Mouse (Mus musculus) retina, embryonic 14.5 days (tissue): ENCODE measurements at regions not wholly inside any gene's neighbourhood (a gene's known extent, or its start where the extent isn't known, plus 50 kb on each side); places are given as distances from the start of the nearest gene placed in this dataset.

ENCODE experiments used
- DNase-seq: peaks from one replicate; pipeline ENCODE4 v3.0.0-alpha.2; 2015; ENCODE audit warnings: low spot score

DNA sequence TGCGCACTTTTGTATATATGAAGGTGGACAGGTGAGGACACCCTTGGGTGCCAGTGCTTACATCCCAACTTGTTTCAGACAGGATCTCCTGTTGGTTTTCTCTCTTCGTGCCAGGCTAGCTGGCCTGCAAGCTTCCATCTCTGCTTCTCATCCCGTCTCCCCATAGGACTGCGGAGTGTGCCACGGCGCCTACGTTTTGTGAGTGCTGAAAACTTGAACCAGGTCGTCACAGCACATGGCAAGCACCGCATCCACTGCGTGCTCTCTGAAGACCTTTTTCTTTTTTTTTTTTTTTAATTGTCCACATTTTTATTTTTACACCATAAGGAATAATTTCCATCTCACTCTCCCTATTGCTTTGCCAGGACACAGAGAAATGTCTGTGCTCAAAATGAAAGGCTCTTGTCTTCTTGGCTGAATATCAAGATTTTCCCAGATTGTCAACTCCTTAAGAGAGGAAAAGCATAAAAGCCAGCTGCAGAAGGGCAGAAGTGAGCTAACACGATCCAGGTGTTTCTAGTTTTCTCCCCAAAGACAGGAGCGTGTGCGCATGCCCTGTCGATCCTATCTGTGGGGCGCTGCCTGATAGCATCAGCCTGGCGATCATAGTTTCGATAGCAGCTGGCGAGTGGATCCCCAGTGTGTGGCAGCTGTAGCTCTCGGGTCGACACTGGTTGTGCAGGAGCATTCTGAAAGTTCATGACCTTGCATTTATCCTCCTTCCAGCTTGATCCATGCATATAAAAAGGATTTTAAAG lies 326.4 kb upstream of the Ddhd1 start:
- DNase-seq = no peak

DNA sequence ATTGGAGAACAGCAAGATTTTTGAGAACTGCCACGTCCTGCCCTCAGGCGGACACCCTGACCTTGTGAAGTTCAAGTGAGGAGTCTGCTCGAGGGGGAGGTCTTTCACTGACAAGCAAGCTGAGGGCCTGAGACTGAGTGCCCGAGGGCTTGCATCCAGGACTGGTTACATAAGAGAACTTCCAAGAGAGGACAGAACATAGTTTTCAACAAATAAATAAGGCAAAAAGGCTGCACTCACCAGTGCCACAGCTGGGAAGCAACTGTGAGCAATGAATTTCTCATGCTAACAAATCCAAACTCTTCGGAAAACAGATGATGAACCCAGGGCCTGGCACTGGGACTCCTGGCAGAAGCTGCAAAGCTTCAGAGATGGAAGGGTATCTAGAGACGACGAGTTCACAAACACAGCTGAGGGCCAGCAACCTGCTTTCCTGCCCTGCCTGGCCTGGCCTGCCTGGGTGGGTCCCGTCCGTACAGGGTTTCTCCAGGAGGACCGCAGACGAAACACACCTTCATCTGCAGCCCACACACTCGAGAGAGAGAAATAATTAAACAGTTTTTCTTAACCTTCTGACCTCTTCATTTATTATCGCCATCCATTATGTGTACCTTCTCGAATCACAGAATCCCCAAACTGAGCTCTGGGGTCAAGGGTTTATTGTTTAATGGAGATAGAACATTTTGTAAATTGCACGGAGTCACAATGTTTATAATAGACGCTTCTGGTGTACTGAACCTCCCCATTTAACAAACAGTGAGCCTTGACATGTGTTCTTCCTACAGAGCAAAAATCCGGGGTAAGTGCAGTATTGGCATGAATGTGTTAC lies 334.3 kb upstream of the Ddhd1 start:
- no peak for DNase-seq

DNA sequence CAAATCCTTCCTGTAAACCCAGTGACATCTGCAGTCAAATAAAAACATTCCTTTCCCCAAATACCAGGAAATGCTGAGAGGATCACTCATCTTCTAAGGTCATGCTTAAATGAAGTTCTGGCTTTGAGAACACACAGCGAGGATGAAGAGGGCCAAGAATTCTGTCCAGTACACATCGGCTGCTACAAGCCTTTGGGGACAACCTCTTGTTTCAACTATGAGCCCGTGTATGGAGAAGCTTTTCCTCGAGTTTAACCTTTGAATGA lies 334.9 kb upstream of the Ddhd1 start:
- no peak for DNase-seq

DNA sequence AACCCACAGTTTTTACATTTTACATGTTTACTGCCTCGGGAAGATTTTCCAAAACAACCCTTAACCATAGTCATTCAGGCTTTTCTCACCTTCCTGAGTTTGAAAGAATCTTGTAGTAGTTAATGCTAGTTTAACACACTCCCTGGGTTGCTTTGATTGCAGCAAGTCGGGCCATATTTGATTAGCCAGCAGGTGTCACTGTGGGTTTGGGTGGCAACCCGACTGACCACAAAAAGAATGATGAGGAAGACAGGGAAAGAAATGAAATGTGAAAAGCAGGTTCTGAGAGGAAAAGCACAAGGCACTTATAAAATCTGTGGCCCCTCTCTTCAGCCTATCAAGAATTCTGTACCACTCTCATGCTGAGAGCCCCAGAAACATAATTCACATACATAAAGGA lies 335.7 kb upstream of the Ddhd1 start:
- peak; percentile 80 for DNase-seq

DNA sequence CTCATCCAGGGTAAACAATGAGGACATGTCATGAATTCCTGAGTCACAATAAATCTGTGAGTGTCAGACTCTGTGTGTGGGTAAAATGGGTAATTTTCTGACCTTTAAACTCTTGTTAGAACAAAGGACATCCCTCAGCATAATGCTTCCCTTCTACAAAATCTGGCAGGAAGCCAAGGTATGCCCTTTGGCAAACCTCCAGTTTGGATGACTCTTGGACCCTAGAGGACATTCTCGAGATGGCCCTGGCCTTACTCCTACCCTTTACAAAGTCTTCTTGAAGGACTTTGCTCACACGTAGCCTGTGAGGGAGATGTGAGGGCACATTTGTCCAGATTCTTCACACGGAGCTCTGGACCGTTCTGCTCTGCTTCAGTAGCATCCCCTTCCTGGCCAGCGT lies 338.8 kb upstream of the Ddhd1 start:
- DNase-seq = peak; percentile 20

DNA sequence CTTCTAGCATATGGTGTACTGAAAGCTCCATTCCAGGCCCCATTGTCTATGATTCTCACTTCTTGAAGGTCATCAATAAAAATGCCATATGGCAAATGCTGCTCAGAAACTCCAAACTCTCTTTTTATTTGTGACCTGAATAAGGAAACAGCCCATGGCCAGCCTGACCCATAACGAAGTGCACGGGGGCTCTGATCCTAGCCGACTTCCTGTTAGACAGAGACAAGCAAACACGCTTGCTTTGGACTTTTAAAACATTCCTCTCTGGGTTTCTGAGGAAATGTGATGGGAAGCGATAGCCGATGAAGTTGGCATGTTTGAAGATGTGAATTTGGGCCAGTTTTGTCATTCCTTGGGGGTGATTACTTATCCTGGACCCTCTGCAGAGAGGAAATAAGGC lies 346.1 kb upstream of the Ddhd1 start:
- DNase-seq = no peak

DNA sequence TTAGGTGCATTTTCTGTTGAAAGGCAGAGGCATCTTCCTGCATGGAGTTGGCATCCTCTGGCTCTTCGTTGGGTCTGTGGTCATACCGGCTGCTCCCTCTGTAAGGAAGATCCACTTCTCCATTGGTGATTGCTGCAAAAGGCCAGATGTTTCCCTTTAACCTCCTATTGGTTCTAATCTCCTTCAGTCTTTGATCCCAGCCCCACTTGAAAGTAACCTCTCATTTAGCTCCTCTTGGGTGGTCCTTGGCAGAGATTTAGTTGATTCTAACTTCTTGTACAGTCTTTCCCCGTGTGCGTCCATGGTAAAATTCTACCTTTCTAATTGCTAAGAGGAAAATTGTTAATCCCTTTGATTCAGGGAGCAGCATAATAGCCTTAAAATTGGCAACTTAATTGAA lies 347.4 kb upstream of the Ddhd1 start:
- DNase-seq = no peak

DNA sequence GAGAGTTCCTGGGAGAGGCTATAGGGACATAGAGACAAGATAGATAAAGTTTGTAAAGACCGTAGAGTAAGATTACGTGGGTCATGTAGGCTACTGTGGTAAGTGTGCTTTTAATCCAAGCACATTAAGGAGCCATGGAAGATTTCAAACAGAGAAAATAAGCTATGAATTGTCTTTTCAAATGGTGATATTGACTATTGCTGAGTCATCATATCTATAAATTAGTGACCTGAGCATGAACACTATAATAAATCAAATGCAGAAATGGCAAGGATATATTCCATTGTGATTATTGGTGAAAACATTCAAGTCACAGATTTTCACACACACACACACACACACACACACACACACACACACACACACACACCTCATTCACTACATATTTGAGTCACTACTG lies 355.3 kb upstream of the Ddhd1 start:
- DNase-seq = no peak

DNA sequence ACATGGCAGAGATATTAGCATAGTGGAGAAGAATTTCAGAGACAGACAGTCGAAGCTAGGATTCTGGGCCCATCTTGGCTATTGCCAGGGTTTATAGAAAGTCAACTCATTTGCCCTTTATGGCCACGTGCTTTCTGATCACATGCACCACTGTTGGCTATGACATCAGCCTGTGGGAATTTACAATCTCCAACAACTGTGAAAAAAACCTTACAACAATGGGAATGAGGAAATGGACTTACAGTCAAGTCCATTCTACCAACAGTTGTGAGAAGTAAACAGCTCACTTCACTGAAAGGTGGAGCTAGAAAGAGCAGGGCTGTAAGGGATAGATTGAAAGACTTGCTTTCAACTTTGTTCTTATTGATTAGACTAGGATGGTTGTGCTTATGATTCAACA lies 356.1 kb upstream of the Ddhd1 start:
- DNase-seq = no peak

DNA sequence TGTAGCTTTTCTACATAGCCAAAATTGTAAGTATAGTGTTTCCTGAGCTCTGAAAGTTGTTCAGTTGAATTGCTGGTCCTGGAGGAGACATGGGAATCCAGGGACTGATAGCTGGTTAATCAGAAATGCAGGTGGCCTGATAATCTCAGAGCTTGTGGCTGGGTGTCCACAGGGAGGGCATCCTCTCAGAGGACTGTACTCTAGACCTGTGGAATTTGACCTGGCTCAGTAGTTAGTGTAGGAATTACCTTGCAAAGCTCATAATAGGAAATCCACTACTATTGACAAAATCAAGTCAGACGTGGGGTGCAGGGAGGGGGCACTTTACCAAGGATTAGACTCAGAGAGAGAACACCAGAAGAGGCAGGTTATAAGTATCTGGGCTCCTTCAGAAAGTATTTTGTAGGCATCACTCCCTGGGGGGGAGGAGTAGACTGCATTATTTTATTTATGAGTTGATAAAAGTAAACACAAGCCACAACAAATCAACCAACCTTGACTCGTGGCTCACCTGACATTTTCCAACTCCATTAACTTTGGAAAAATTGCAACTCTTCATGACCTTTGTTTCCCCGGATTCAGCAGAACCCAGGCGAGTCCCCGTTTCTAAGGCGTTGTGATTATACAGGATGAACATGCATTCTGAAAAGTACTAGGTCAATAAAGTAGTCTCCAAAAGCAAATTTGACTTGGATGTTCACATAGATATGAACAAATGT lies 357.9 kb upstream of the Ddhd1 start:
- DNase-seq = no peak

DNA sequence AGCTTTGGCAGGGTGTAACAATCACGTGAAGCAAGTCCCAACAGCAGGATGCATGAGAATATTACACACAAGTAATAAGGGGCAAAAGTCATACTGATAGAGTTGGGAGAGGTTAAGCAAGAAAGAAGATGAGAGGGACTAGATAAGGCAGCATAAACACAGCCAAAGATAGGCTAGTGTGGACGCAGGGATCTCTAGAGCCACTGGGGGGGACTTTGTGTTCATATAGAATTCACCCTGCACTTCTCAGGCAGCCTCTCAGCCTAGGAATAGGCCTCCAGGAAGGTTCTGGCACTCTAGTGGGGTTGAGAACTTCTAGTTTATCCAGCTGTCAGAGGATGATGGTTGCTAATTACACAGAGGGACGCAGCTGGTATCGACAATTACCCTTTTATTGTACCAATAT lies 358.8 kb upstream of the Ddhd1 start:
- no peak for DNase-seq

DNA sequence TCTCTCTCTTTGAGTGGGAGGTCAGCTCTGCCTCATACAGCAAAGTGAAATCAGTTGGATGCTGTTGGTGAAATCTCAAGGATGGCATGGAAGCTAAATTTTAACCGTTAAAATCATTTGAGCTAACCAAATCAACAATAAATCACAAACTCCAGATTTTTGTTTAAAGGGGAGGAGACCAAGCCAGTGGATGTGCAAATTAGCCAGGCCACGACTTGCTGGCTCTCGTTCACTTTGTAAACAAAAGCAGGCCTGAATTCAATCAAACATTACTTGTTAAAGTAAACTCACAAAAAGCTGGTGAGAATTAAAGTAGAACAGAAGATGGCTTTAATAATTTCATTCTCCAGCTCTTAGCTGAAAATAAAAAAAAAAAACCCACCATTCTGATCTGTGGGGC lies 359.3 kb upstream of the Ddhd1 start:
- DNase-seq = no peak

DNA sequence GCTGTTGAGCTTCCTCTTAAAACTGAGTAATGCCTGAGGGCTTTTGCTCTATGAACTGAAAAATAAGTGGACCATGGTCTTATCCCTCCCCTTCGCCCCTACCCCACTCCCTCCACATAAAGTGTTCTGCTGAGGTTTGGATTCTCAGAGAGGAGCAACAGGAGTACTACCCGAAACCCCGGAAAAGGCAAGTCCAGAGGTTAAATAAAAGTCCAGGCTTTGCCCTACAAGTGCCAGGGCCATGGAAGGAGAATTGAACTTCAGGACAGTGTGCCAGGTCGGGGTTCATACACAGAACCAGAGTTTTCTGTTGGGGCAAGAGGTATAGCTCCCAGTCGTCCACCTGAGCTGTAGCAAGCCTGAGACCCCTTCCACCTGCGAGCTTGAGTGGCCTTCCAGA lies 360.0 kb upstream of the Ddhd1 start:
- no peak for DNase-seq

DNA sequence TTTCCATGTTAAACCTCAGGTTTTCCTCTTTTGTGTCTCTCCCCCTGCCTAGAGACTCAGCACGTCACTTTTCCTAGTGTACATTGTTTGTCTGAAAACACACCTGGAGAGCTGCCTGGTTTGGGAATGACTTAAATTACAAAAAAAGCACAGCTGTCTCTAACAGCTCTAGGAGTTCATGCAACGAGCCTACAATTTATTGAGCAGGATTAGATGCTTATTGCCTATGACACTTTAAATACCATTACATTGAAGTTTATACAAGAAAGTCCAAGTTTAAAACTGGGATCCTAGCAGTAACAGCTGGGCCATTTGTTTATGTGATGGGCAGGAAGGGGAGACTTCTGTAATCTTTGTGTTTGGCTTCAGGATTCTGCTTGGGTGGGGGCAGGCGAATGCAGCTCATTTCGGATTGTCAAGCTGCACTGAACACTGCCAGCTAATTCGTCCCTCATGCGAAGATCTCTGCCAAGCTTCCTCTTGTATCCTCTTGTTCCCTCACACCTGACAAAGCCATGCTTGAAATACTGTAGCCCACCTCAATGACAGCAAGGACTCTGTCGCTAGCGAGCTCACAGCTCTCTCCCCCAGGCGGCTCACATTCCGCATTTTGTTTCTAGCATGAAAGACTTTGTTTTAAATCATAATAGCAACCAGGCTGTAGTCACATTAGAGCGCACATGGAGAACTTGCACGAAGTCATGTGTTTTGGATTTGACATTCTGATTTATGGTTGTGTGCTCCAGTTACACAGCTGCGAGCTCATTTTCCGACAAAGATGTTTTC lies 359.8 kb upstream of the Gm15217 start:
- no peak for DNase-seq

DNA sequence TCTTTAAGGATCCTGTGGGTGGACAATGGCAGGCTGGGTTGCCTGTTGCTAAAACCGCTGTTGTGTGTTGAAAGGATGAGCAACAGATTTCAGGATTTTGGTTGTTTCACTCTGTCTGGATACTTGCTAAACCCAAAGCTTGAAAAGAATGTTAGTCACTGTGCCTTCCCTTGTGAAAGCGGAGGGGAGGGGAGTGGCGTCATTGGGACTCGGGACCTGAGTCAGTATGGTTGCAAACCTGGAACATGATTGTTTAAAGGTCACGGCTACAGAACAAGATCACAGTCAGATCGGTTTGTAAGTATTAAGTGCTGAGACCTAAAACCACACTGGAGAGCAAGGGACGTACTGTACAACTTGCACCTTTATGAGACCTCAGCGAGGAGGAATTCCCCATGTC lies 344.9 kb upstream of the Gm15217 start:
- no peak for DNase-seq

DNA sequence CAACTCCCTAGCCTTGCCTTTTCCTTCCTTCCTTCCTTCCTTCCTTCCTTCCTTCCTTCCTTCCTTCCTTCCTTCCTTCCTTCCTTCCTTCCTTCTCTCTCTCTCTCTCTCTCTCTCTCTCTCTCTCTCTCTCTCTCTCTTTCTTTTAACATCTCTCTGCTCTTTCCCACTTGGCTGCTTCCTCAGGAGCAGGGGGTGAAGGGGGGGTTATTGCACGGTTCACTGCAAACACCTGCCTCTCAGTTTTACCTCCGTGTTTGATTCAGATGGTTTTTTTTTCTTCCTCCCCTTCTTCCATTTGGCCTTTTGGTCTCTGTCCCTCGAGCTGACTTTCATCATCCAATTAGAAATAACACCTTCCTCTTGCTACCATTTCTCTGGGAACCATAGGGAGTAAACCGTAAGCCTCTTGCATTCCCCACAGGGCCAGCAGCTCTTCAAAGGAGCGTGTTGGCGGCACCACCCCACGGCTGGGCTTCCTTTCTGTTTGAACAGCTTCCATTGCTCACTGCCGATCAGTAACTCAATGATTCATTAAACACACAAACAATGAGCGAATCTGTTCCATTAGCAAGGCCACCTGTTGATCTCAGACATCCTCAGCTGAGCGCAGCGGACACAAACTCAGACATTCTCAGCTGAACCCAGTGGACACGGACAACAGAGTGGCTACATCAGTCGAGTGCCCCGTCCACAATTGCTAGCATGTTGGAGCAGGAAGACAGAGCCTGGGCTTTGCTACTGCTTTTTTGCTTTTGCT lies 318.4 kb upstream of the Gm15217 start:
- DNase-seq = peak; percentile 73

DNA sequence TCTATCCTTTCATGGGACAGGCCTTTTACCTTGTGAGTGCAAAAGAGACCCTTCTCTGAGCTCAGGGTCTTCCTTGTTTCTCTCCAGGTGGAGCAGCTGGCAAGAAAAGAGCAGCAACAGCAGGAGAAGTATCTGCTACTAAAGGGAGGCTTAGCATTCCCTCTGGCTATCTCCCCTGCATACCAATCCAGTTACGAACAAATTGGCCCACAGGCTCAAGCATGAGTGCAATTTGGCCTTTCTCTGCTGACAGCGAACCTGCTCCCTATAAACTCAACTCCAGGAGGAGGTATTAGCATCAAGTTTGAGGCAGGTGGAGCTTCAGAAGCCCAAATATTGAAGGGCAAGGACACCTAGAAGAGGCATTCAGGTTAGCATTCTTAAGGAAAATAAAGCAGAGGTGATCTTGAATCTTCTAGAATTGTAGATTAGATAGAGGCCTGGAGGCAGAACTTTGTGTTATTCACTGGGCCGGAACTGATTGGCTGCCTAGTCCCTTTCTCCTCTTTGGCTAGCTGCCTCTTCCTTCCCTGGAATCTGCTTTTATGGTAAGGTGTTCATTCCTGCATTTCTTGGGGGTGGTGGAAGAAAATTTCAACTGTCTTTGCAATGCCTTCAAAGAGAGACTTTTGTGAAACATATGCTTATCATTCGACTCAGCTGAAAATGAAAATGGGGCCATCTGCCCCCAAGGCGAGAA lies 312.0 kb upstream of the Gm15217 start:
- no peak for DNase-seq

DNA sequence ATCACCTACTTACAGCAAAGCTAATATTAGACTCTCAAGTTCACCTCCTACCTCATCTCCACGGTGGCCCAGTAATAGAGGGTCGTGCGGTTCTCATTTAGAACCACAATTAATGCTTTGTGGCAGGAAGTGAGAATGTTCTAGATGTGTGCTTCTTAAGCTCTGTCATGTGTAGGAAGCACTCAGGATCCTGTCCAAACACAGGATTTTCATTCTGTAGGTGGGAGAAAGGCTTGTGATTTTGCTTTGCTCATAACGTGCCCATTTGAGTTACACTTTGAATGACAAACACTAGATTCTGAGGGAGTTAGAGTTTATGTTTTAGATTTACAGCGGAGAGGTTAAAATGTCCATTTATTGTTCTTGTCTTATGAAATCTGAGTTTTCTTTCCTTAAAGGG lies 308.0 kb upstream of the Gm15217 start:
- no peak for DNase-seq

DNA sequence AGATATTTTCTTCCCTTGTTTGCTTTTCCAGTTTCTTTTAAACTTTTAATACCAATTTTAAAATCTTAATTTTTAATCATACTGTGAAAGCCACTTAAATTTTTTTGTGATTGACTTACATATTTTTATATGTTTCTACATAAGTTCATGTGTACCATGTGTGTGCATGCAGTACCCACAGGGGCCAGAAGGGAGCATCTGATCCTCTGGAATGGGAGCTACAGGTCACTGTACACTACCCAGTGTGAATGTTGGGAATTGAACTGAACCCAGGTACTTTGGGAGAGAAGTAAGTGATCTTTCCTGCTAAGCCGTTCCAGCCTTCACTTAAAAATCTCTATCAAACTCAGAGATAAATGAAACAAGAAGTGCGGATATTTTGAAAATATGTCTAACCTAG lies 302.5 kb upstream of the Gm15217 start:
- no peak for DNase-seq

DNA sequence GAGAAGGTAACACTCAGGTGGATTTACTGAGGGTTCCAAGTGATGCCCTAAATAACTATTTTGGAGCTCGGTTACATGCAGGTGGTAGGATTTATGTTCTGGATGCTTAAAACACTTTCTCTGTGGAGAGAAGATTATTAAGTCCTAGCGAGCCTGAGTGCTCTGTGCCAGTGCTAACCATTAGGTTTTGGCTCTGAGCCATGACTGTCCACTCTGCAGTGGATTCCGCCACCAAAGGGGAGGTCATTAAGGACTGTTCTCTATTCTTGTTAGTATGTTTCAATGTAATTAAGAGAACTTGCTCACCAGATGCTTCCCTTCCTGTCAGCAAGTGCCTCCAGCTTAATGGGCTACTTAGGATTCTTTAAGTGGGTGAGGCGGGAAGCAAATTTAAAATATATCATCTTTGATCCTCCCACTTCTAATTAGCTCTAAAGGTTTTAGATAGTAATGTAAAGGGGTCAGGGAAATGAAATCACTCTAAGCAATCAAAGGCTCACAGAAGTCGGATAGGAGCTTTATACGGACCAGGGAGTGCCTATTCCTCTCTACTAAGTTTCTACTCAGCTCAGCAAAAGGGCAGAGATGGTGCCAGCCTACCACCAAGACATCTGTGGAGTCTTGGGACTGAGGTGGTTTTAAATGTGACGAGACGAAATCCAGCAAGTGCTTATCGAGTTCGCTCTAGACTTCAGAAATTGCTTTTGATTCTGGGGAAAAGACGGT lies 301.6 kb upstream of the Gm15217 start:
- DNase-seq = peak; percentile 43
